Mouse (Mus musculus) v-Abl transformed pro-B cells (cell line): ENCODE results near the gene Ank3.

Source experiments
- in situ Hi-C, 2 experiments: fragments of 400-800 bp; cut with MboI; formaldehyde crosslinking; loops; one replicate each; pipeline ENCODE4 v1.15.1; 2025; ENCODE audit not compliant: unreplicated experiment in 2 of 2

The Ank3 gene

GRCm38 (mm10) chr10:69584566-69584965 lies 186.0 kb downstream of the Ank3 start:
- in situ Hi-C loops: no loop called here

- in situ Hi-C loops: no loop called here
These were observed 186.7 kb downstream of the Ank3 start for GRCm38 (mm10) chr10:69585271-69585670.

GRCm38 (mm10) chr10:69594186-69595131 lies 195.9 kb downstream of the Ank3 start:
- in situ Hi-C loops: no loop called here

DNA sequence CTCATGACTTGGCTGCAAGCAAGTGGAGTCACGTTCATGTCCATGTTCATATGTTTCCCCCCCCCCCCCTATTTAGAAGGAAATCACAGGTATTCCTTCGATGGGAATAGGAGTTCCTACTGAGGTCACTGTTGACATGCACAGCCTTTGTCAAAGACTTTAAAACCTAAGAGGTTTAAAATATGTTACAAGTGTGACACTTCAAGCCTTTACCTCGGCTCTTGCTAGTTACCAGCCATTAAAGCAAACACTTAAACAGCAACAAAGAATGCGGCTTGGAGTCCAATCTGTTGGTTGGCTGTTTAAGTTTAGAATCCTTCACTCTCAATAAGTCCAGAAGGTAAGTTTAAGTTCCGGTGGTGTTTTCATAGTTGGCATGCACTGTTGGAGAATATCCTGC lies 196.9 kb downstream of the Ank3 start:
- in situ Hi-C loops: no loop called here

DNA sequence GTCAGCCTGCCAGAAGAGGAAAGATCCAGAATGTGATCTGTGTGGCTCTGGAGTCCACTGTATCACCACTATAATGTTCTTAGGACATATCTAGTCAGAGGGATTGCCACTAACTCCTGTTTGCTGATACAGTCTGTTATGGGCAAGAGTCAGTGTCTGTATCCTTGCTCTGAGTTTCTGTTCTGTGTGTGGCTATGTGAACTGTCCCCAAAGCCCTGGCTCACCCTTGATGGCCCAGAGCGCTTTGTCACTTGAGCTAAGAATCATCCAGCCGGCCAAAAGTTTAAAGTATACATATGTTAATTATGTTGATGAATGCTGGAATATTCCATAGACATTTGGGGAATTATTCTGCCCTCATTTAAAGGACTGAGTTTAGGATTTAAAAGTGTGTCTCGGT lies 202.9 kb downstream of the Ank3 start:
- in situ Hi-C loops: no loop called here

DNA sequence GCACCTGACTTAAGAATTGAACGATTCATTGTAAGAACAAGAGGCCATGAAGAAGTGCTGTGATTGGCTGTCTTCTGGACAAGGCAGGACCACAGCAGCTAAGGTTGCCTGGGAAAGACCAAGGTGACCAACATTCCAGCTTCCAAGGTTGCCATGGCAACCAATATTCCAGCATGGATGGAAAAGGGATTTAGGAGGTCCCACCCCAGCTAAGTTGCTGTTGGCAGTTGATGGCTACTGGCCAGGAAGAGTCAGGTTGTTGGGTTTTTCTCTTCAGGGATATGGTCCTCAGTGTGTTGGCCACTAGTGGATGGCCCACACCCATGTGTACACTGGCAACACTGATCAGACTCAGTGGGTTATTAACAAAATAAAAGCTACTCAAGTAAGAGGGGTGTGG lies 204.1 kb downstream of the Ank3 start:
- in situ Hi-C loops: no loop called here

DNA sequence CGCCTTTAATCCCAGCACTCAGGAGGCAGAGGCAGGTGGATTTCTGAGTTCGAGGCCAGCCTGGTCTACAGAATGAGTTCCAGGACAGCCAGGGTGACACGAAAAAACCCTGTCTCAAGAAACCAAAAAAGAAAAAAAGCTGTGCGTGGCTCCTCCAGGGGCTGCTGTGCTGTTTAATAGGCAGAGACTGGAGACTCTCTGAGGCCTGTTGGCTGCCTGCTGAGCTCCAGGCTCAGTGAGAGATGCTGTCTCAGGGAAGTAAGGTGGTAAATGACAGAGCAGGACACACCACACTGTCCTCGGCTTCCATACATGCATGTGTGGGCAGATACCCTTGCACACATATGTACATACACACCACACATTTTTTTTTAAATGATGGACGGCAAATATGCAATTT lies 206.0 kb downstream of the Ank3 start:
- in situ Hi-C loops: no loop called here

GRCm38 (mm10) chr10:69605211-69605610 lies 206.6 kb downstream of the Ank3 start:
- in situ Hi-C loops: no loop called here

DNA sequence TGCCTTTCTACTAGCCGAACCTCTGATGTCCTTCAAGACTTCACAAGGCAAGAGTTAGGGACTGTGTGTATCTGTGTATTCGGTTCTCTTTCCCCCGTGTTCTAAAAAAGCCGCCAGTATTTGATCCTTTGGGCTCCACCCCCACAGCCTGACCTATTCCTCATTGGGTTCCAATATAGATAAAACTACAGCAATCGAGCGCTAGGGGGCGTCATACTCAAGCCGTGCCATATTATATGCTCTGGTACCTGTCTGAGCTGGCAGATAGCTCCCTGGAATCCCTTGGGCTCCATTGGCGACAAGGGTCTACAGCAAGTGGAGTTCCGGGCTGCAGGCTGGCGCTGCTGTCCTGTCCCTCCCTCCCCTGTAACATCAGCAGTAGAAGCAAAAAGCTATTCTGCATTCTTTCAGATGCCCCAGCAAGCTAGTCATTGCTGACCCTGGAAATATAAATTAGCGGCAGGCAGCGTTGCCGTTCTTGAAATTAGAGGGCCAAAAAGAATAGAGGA lies 209.1 kb downstream of the Ank3 start:
- in situ Hi-C loops: no loop called here

GRCm38 (mm10) chr10:69611314-69611713 lies 212.7 kb downstream of the Ank3 start:
- in situ Hi-C loops: no loop called here

- in situ Hi-C loops: no loop called here
These were observed 213.3 kb downstream of the Ank3 start for GRCm38 (mm10) chr10:69611839-69612340.

DNA sequence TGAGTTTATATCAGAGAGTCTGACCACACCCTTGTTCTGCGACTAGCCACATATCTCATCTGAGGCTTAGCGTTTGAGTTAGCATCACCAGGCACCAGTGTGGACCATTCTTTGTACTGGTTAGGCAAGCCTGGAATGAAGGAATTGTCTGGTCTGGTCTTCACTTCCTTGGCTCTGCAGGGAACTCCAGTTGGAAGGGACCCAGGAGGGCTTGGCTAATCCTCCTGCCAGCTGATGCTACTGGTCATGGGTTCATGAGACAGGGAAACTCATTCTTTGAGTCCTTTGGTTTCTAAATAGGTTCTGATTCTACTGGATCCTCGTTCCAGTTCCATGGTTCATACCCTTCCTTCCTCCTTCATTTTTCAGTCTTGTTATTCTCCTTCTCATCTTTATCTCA lies 218.4 kb downstream of the Ank3 start:
- in situ Hi-C loops: no loop called here

DNA sequence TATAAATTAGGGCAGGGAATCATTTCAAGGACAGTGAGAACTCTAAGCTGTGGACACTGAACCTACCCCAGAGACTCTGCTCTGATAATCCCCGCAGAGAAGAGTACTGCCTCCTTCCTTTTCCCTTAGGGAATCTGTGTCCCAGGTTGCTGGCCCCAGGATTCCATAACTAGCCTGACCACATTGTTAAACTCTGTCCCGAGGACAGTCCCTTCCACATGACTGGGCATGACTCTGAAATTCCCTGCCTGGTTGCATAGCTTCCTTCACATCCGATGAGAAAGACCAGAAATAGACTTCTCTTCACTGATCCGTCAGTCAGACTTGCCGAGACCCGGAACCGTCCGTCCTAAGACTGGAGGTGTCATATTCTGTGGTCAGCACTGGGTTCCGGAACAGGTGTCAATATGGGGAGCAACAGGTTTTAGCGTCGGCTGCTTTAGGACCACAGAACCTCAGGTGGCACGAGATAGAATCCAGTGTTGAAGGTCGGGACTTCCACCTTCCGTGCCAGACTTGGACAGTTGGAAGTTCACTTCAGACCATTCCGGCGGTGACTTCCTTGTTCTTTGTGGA lies 219.1 kb downstream of the Ank3 start:
- in situ Hi-C loops: no loop called here

DNA sequence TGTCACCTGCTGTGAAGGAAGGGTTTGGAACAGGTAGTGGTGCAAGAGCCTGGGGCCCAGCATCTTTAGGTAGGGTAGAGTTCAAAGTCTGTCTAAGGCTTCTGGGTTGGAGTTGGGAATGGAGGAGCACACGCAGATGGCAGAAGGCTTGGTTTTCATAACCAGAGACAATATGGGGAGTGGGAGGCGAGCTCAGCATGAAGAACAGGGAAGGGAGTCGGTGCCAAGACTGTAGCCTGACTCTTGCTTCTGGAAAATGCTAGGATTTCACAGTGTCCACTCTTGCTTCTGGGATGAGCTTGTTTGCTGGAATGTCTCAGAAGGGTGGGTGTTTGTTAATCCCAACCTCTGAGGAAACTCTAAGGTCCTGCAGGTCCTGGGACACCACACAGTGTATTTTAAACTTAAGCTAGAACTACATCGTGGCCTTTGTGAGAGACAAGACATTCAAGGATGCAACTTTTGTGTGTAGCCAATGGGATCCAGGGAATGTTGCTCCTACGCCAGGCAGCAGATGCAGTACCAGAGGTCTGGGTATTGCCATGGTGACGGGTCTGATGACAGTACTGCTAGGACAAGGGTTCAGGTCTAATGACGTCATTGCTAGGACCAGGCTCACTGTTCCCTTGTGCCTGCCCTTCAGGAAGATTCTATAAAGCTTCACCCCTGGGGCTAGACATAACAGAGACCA lies 222.3 kb downstream of the Ank3 start:
- in situ Hi-C loops: no loop called here

GRCm38 (mm10) chr10:69627767-69628166 lies 229.2 kb downstream of the Ank3 start:
- in situ Hi-C loops: no loop called here

- in situ Hi-C loops: no loop called here
These were observed 230.2 kb downstream of the Ank3 start for GRCm38 (mm10) chr10:69628743-69629142.

- in situ Hi-C loops: loop anchor here in 1 of 2 experiments (10.0 kb wide), 1 partner anchor 564 kb away; no protein-coding TSS in a partner anchor
These were observed 232.3 kb downstream of the Ank3 start for GRCm38 (mm10) chr10:69630802-69631388.

- in situ Hi-C loops: loop anchor here in 1 of 2 experiments (10.0 kb wide), 1 partner anchor 562 kb away; no protein-coding TSS in a partner anchor
These were observed 234.3 kb downstream of the Ank3 start for GRCm38 (mm10) chr10:69632885-69633284.

GRCm38 (mm10) chr10:69634891-69635290 lies 236.3 kb downstream of the Ank3 start:
- in situ Hi-C loops: loop anchor here in 1 of 2 experiments (10.0 kb wide), 1 partner anchor 560 kb away; no protein-coding TSS in a partner anchor

DNA sequence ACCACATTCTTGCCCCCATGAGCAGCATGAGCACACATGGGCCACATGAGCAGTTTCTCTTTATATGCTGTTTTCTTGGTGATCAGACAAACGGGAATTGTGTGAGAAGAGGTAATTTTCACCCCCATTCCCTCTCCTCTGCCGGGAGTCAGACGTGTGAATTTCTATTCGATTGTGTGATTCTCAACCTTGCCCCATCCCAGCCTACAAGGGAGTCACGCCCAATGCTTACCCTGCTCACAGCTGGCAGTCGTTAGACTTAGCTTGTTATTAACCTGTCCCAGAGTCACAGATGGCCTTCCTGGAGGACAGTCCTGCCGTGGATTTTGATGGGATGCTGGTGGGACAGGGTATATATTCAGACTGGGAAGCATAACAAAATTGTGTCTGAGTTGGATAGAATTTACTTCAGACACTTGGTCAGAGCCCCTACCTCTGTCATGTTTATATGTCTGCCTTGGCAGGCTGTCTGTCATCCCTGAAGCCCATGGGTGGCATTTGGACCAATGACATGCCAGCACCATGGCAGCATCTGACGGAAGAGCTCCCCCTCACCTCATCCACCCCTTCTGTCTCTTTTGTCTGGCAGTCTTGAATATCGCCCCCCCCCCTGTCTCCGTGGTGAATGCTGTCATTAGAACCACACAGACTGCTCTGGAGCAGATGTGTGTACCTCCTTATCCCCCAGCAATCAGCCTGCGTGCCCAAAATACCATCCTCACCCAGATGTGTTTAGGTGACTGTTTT lies 237.5 kb downstream of the Ank3 start:
- in situ Hi-C loops: loop anchor here in 1 of 2 experiments (10.0 kb wide), 1 partner anchor 559 kb away; no protein-coding TSS in a partner anchor
